Mouse (Mus musculus): ENCODE results near the gene Efna3. TPM values are rescaled to one million over a fixed set of nuclear protein-coding genes. Genes with fewer than 3 reads are reported as not detected.

Gene Efna3
- polyA plus RNA-seq, 1 experiment from 2014 or later = 49.7 TPM

- Histone ChIP-seq H3K27me3 (no peaks in the 10 kb centered on the region), H3K4me2 (no peak overlapping the region), H3K9ac (no peak overlapping the region), H3K4me3 (no peak overlapping the region), H3K4me1 (replicated peaks) (no peaks in the 10 kb centered on the region), H3K9me3 (no peaks in the 10 kb centered on the region), H3K36me3 (no peaks in the 10 kb centered on the region), H3K27ac (no peak overlapping the region)
- ATAC-seq (ENCODE audit: low FRiP score) = no peak
- 84% methylated on average over 10 of the region's 10 CpGs for WGBS
Observed at GRCm38 (mm10) chr3:89291874-89292273, 30.9 kb downstream of the Efna3 start.

DNA sequence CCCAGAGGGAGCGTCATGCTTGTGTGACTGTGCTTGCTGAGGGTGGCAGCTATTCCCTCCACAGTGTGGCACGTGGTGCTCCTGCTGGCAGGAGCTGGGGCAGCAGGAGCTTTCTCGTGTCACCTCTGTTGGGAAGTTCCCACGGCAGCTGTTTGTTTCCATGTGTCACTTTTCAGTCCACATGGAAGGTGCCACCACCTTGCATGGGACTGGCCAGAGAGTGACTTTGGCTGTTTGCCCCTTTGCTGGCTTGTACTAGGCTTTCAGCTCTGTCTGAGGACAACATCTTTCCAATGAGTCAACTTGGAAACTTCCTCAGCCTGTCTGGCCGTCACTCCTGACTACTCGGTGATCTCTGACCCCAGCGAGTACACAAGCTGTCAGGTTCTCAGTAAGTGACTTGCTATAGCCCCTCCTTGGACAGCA, 34.2 kb downstream of the Efna3 start:
- no peak overlapping the region for H3K9ac ChIP-seq
- H3K27ac ChIP-seq = no peak overlapping the region
- H3K36me3 ChIP-seq = no peaks in the 10 kb centered on the region
- H3K4me3 ChIP-seq = no peak overlapping the region
- H3K27me3 ChIP-seq = 0 out of 2 replicates have a peak, but pooled peaks cover 3% of the 10 kb centered on the region
- H3K9me3 ChIP-seq = no peaks in the 10 kb centered on the region
- peaks cover 9% of the 10 kb centered on the region; the same call in 1 of the 2 replicates for H3K4me1 ChIP-seq (replicated peaks)
- ATAC-seq (ENCODE audit: low FRiP score) = no peak
- no peak overlapping the region for H3K4me2 ChIP-seq
- WGBS = 57% methylated on average over 7 of the region's 7 CpGs

DNA sequence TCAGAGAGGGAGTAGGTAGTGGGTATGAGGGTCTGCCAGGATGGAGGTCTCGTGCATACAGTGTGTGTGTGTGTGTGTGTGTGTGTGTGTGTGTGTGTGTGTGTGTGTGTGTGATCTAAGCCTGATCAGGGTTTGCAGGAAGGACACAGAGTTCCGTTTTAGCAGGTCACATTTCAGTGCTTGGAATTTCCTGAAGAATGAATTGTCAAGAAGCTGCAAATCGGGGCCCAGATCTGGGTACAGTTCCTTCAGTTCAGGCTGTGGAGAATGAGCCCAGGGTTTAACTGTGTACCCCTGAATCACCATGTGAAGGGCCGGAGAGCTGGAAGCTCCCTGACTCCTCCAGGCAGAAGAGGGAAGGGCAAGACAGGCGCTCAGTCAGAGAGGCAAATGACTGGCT, 35.5 kb downstream of the Efna3 start:
- H3K27me3 ChIP-seq = peaks cover 5% of the 10 kb centered on the region
- WGBS = 55% methylated on average over 5 of the region's 5 CpGs
- H3K9me3 ChIP-seq = no peaks in the 10 kb centered on the region
- H3K9ac ChIP-seq = no peak overlapping the region
- ATAC-seq (ENCODE audit: low FRiP score) = no peak
- peaks cover 11% of the 10 kb centered on the region for H3K4me1 ChIP-seq (replicated peaks)
- no peak overlapping the region for H3K27ac ChIP-seq
- H3K36me3 ChIP-seq = no peaks in the 10 kb centered on the region
- H3K4me3 ChIP-seq = no peak overlapping the region
- no peak overlapping the region for H3K4me2 ChIP-seq

DNA sequence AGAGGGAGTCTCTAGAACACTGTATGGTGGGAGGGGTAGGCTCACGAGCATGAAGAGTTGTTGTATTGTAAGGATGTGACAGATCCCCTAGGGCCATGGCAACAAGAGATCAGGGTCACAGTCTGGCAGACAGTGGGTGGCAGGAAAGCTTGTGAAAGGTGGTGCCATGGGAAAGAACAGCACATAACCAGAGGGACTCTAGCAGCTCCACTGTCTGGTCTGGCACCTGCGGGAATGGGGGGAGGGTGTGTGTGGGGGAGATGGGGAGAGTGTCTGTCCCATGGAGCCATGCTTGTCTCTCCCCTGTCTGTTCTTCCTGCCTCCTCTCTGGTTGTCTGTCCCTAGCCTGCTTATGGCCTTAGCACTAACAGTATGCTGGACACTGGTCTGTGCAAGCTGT, 37.2 kb downstream of the Efna3 start:
- Histone ChIP-seq H3K27me3 (peaks cover 20% of the 10 kb centered on the region), H3K4me1 (replicated peaks) (peaks cover 28% of the 10 kb centered on the region), H3K4me2 (no peak overlapping the region), H3K9me3 (no peaks in the 10 kb centered on the region), H3K9ac (no peak overlapping the region), H3K36me3 (no peaks in the 10 kb centered on the region), H3K27ac (no peak overlapping the region), H3K4me3 (no peak overlapping the region)
- ATAC-seq (ENCODE audit: low FRiP score) = no peak
- WGBS = 37% methylated on average over 2 of the region's 2 CpGs

DNA sequence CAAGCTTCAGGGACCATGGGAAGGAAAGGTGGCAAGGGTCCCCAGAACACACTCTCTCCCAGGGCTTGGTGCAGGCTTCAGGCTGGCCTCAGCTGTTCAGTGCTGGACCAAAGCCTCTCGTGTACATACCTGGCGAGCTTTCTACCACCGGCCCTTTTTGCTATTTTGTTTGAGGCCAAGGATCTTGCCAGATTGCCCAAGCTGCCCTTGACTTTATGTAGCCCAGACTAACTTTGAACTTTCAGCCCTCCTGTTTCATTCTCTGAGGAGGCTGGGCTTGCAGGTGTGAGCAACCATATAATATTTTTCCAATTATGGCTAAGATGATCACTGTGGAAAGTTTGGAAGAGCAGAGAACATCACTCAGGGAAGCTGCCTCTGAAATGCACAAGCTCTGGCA, 38.5 kb downstream of the Efna3 start:
- no peak overlapping the region for H3K9ac ChIP-seq
- no peak overlapping the region for H3K27ac ChIP-seq
- H3K4me1 ChIP-seq (replicated peaks) = peaks cover 41% of the 10 kb centered on the region
- H3K36me3 ChIP-seq = no peaks in the 10 kb centered on the region
- no peak overlapping the region for H3K4me3 ChIP-seq
- H3K9me3 ChIP-seq = no peaks in the 10 kb centered on the region
- peaks cover 28% of the 10 kb centered on the region for H3K27me3 ChIP-seq
- ATAC-seq (ENCODE audit: low FRiP score) = no peak
- H3K4me2 ChIP-seq = no peak overlapping the region
- 92% methylated on average over 3 of the region's 3 CpGs for WGBS

GRCm38 (mm10) chr3:89282291-89282643, 40.5 kb downstream of the Efna3 start:
- no peak overlapping the region for H3K4me2 ChIP-seq
- ATAC-seq (ENCODE audit: low FRiP score) = no peak
- no peaks in the 10 kb centered on the region for H3K9me3 ChIP-seq
- peaks cover 48% of the 10 kb centered on the region for H3K27me3 ChIP-seq
- peak overlapping the region; percentile 29; the same call in 1 of the 2 replicates for H3K9ac ChIP-seq
- H3K36me3 ChIP-seq = no peaks in the 10 kb centered on the region
- WGBS = 28% methylated on average over 4 of the region's 4 CpGs
- H3K4me1 ChIP-seq (replicated peaks) = peaks cover 49% of the 10 kb centered on the region
- no peak overlapping the region for H3K27ac ChIP-seq
- no peak overlapping the region; the same call in 1 of the 2 replicates for H3K4me3 ChIP-seq

GRCm38 (mm10) chr3:89281579-89282290, 41.0 kb downstream of the Efna3 start:
- Histone ChIP-seq H3K27me3 (peaks cover 54% of the 10 kb centered on the region), H3K4me3 (peak overlapping the region; percentile 48), H3K4me2 (peak overlapping the region; percentile 90), H3K36me3 (no peaks in the 10 kb centered on the region), H3K9ac (peak overlapping the region; percentile 70), H3K9me3 (no peaks in the 10 kb centered on the region), H3K27ac (no peak overlapping the region), H3K4me1 (replicated peaks) (peaks cover 52% of the 10 kb centered on the region)
- WGBS = 12% methylated on average over 20 of the region's 20 CpGs
- no peak for ATAC-seq (ENCODE audit: low FRiP score)

GRCm38 (mm10) chr3:89280606-89281511, 41.9 kb downstream of the Efna3 start, which contains the start of gene Efna1:
Gene Efna1, minus strand, starts transcription at chr3:89281142.
- H3K4me3 ChIP-seq = peak within 1 kb of the TSS; percentile 48
- H3K27me3 ChIP-seq = peaks cover 62% of the 10 kb centered on the region
- no peaks in the 10 kb centered on the region for H3K36me3 ChIP-seq
- ATAC-seq (ENCODE audit: low FRiP score) = peak; percentile 26; the same call in 1 of the 2 replicates
- H3K27ac ChIP-seq = peak within 1 kb of the TSS; percentile 60; the same call in 1 of the 2 replicates
- peaks cover 52% of the 10 kb centered on the region for H3K4me1 ChIP-seq (replicated peaks)
- peak within 1 kb of the TSS; percentile 90 for H3K4me2 ChIP-seq
- under 1% methylated on average over 52 of the region's 52 CpGs for WGBS
- H3K9me3 ChIP-seq = no peaks in the 10 kb centered on the region
- H3K9ac ChIP-seq = peak within 1 kb of the TSS; percentile 70

GRCm38 (mm10) chr3:89280050-89280605, 42.6 kb downstream of the Efna3 start:
- Histone ChIP-seq H3K27me3 (peaks cover 63% of the 10 kb centered on the region), H3K4me2 (peak overlapping the region; percentile 90), H3K9me3 (no peaks in the 10 kb centered on the region), H3K9ac (peak overlapping the region; percentile 70), H3K27ac (peak overlapping the region; percentile 60), H3K4me1 (replicated peaks) (peaks cover 44% of the 10 kb centered on the region), H3K36me3 (no peaks in the 10 kb centered on the region), H3K4me3 (peak overlapping the region; percentile 48)
- under 1% methylated on average over 29 of the region's 29 CpGs for WGBS
- ATAC-seq (ENCODE audit: low FRiP score) = peak; percentile 7; the same call in 1 of the 2 replicates

DNA sequence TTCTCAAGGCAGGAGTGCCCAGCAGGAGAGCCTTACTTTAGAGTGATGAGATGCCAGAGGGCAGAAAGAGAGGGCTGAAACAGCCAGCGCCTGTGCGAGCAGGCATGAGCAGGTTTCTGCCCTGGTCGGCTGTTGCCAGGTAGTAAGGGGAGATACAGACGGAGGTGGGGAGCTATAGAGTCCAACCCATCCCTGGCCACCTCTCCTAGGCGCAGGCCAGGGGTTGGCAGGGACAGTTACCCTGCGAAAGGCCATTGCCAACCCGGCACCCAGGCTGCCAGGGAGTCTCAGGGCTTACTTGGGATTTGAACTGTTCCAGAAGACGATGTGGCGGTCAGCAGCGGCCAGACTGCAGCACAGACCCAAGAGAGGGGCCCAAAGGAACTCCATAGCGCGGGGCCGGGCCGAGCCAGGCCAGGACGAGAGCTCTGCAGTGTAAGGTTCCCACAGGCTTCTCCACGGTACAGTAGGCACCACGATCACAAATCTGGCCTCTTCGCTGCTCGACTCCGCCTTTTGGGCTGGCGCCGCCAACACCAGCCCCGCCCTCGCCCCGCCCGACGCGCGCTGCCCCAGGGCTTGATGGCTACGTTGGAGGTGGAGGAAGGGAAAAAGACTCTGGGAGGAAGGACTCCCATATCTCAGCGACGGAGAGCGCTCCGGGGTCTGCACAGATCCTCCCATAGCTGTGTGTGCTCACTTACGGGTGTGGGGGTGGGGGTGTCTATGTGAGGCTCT, 43.4 kb downstream of the Efna3 start:
- Histone ChIP-seq H3K9me3 (no peaks in the 10 kb centered on the region), H3K4me1 (replicated peaks) (peaks cover 43% of the 10 kb centered on the region), H3K4me2 (peak overlapping the region; percentile 90), H3K4me3 (peak overlapping the region; percentile 48), H3K9ac (peak overlapping the region; percentile 70), H3K27ac (peak overlapping the region; percentile 60), H3K36me3 (no peaks in the 10 kb centered on the region), H3K27me3 (peaks cover 63% of the 10 kb centered on the region)
- peak; percentile 57 for ATAC-seq (ENCODE audit: low FRiP score)
- WGBS = 3% methylated on average over 35 of the region's 35 CpGs

DNA sequence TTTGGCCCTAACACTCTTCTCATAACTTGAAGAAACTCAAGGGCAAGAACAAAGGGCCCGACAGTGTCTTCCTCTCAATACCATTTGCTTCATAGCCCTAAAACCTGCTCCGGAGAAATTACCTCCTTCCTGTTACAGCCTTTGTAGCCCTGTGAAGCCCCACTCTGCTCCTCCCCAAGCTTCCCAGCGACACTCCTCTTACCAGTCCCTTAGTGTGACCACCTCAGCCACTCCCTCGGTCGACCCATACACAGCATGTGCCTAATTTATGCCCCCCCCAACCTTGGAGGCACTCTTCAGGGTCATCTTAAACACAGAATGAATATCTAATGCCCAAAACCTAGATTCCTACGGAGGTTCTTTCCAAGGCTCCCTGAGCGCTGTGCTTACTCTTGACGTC, 44.1 kb downstream of the Efna3 start:
- ATAC-seq (ENCODE audit: low FRiP score) = no peak
- peak overlapping the region; percentile 48 for H3K4me3 ChIP-seq
- H3K9ac ChIP-seq = peak overlapping the region; percentile 70
- WGBS = 25% methylated on average over 8 of the region's 8 CpGs
- peak overlapping the region; percentile 90 for H3K4me2 ChIP-seq
- H3K4me1 ChIP-seq (replicated peaks) = peaks cover 43% of the 10 kb centered on the region
- H3K9me3 ChIP-seq = no peaks in the 10 kb centered on the region
- peak overlapping the region; percentile 60; the same call in 1 of the 2 replicates for H3K27ac ChIP-seq
- peaks cover 63% of the 10 kb centered on the region for H3K27me3 ChIP-seq
- no peaks in the 10 kb centered on the region for H3K36me3 ChIP-seq

All from hindbrain, embryonic 13.5 days (tissue).